Mouse (Mus musculus) liver, postnatal 0 days (tissue): ENCODE data around the gene Map3k9.

ENCODE experiments used
- CTCF ChIP-seq: sonication (generic); IDR thresholded peaks from 2 replicates; pipeline ENCODE4 v1.5.1; 2016; ENCODE audit warnings: antibody characterized with exemption, low read depth
- EP300 ChIP-seq: IDR thresholded peaks from 2 replicates; pipeline ENCODE4 v1.6.1; 2016; ENCODE audit warnings: antibody characterized with exemption, low read depth, mild to moderate bottlenecking

DNA sequence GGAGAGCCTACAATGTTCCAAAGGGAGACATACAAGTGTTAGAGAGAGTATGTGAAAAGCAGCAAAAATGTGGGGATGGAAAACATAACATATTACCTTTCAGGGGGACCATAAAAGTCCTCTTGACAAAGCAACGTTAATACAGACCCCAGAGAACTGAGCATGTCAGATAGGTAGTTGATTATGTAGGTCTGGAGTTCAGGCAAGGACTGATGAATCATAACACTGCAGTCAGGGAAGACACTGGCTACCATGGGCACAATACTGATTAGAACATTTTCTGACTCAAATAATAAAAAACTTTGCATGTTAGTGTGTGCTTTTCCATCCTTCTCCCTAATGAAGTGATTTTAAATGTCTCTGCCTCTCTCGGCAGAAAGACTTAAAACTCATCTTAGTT, 8.5 kb upstream of the Map3k9 start:
- no peak for TF ChIP-seq CTCF
- TF ChIP-seq EP300, result no peak
